Mouse (Mus musculus) lung, adult 2 months (tissue): ENCODE data around the gene Rrnad1.

Source experiments
- CTCF ChIP-seq: fragments of 200-500 bp; IDR thresholded peaks from 2 replicates; pipeline ENCODE4 v1.5.1; 2011; ENCODE audit warnings: mild to moderate bottlenecking, low read length, control low read depth; ENCODE audit not compliant: insufficient read depth
- POLR2A ChIP-seq: fragments of 200-500 bp; IDR thresholded peaks from 2 replicates; pipeline ENCODE4 v1.6.1; 2011; ENCODE audit warnings: low read depth, mild to moderate bottlenecking, control low read depth, low read length, borderline replicate concordance; ENCODE audit errors: extremely low read depth

DNA sequence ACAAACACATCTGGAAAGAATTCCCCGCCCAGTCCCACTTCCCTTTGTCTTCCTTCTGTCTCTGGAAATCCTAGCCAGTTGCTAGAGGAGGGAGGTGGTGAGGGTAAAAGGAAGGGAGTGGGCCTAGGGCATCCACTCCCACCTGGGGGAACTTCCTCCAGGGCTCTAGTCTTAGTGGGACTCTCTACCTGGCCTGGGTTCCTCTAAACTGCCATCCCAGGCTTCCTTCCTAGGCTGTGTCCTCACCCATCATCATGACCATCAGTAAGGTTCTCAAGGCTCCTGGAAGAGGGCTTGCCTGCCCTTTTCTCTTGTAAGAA lies 16.0 kb upstream of the Rrnad1 start:
- no peak for TF ChIP-seq POLR2A
- TF ChIP-seq CTCF = no peak
